Mouse (Mus musculus) embryonic stem cell, embryonic (primary cell): ENCODE data around the gene Tmem221.

Experiments used
- CTCF ChIA-PET, 4 experiments: fragments of 300-600 bp in 2 of 4; fragments of 350-600 bp in 2 of 4; sonication (Branson Sonifier 250); formaldehyde crosslinking; loops; one replicate each; lab custom pipeline; 2022; ENCODE audit warnings: inconsistent platforms in 2 of 4; lab: Charles Lee
- POLR2A ChIA-PET, 4 experiments: fragments of 300-600 bp in 2 of 4; fragments of 350-600 bp in 2 of 4; sonication (Branson Sonifier 250); formaldehyde crosslinking; loops; one replicate each; lab custom pipeline; 2022; ENCODE audit warnings: antibody characterized with exemption in 4 of 4, inconsistent platforms in 1 of 4; lab: Charles Lee

Gene Tmem221

GRCm38 (mm10) chr8:71591471-71592373, 33.1 kb upstream of the Tmem221 start, which contains the start of gene Pgls:
Pgls (plus strand) TSS chr8:71592176.
- ChIA-PET CTCF (interaction anchor here (0.6 to 6.5 kb wide), 15 partner anchors 11 to 137 kb away, joined by 3 to 40 read pairs (median 7); partner anchors contain the start of genes Colgalt1 (in 1 of the 4) and Slc27a1 (in 1 of the 4)), POLR2A (interaction anchor here (0.5 to 6.7 kb wide), 44 partner anchors 8 to 945 kb away, joined by 3 to 104 read pairs (median 4); partner anchors contain the start of genes Colgalt1 (in 3 of the 4), Slc27a1 (in 3 of the 4), Tmem221 (in 3 of the 4) and Mvb12a (in 2 of the 4))

DNA sequence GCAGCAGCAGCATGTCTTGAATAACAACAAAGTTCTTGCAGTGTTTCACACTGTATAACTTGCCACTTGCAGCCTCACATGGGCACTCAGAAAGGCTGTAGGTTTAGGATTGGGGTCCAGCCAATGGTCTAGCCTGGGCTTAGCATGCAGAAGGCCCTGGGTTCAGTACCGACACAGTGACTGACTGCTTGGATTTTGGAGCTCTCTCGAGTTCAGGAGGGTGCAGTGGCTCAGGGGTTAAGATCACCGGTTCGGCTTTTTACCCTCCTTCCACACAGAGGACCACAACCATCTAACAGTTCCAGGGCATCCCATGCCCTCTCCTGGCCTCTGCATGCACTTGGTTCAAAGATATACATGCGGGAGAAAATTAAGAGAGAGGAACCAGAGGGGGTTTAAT, 32.3 kb upstream of the Tmem221 start:
- ChIA-PET CTCF (interaction anchor here (0.6 to 6.5 kb wide), 13 partner anchors 11 to 80 kb away, joined by 3 to 40 read pairs (median 7); partner anchors contain the start of genes Colgalt1 (in 1 of the 4) and Slc27a1 (in 1 of the 4)), POLR2A (interaction anchor here (0.7 to 6.7 kb wide), 29 partner anchors 9 to 332 kb away, joined by 3 to 104 read pairs (median 5); partner anchors contain the start of genes Colgalt1 (in 3 of the 4), Slc27a1 (in 3 of the 4), Tmem221 (in 3 of the 4) and Mvb12a (in 2 of the 4))

- POLR2A ChIA-PET = interaction anchor here in 2 of 4 experiments (0.8 to 4.0 kb wide), 9 partner anchors 8 to 41 kb away, joined by 3 to 20 read pairs (median 6); partner anchors contain the start of gene Slc27a1 (in 1 of the 2)
- CTCF ChIA-PET = interaction anchor here in 3 of 4 experiments (1.0 to 2.3 kb wide), 4 partner anchors 14 to 30 kb away, joined by 3 to 7 read pairs (median 4); no protein-coding TSS in a partner anchor
Measured at GRCm38 (mm10) chr8:71588762-71589161, 30.1 kb upstream of the Tmem221 start.

GRCm38 (mm10) chr8:71586891-71587290, 28.2 kb upstream of the Tmem221 start:
- POLR2A ChIA-PET = interaction anchor here in 3 of 4 experiments (0.8 to 4.0 kb wide), 10 partner anchors 8 to 43 kb away, joined by 3 to 20 read pairs (median 5); partner anchors contain the start of genes Colgalt1 (in 1 of the 3), Slc27a1 (in 1 of the 3) and Tmem221 (in 1 of the 3)
- CTCF ChIA-PET = interaction anchor here (0.6 to 2.0 kb wide), 15 partner anchors 9 to 742 kb away, joined by 3 to 12 read pairs (median 4); partner anchors contain the start of genes Slc27a1 (in 2 of the 4) and Tmem221 (in 1 of the 4)

DNA sequence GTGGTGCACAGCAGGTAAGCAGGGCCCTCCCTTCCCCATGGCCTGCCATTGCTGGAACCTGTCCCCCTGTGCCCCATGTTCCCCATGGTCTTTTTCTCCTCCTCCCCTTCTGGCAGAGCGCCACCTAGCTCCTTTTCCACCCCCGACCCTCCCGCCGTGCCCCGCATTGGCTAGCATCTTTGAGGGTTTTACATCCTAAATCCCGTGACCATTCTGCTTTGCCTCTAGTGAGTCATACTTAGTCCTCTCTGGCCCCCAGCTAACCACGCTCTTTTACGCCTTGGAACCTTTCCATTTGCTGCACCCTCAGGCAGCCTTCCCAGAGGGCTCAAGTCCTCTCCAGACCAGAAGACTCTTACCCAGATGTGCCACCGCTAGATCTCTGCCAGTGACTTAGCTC, 21.5 kb upstream of the Tmem221 start:
- POLR2A ChIA-PET = interaction anchor here in 3 of 4 experiments (0.5 to 5.8 kb wide), 27 partner anchors 9 to 738 kb away, joined by 3 to 78 read pairs (median 5); partner anchors contain the start of genes Pgls (in 3 of the 3), Slc27a1 (in 2 of the 3), Colgalt1 (in 1 of the 3) and Fcho1 (in 1 of the 3)
- CTCF ChIA-PET = interaction anchor here (0.6 to 4.2 kb wide), 22 partner anchors 10 to 115 kb away, joined by 3 to 40 read pairs (median 4); partner anchors contain the start of genes Tmem221 (in 2 of the 4), Colgalt1 (in 1 of the 4), Mrpl34 (in 1 of the 4) and Pgls (in 1 of the 4)

DNA sequence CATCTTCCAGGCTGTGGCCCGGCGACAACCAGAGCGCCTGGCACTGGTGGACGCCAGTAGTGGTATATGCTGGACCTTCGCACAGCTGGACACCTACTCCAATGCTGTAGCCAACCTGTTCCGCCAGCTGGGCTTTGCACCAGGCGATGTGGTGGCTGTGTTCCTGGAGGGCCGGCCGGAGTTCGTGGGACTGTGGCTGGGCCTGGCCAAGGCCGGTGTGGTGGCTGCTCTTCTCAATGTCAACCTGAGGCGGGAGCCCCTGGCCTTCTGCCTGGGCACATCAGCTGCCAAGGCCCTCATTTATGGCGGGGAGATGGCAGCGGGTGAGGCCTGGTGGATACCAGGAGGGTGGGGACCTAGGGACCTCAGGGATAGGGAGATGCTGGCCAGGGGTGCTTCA, 20.8 kb upstream of the Tmem221 start:
- ChIA-PET POLR2A (interaction anchor here in 3 of 4 experiments (0.5 to 5.8 kb wide), 29 partner anchors 8 to 740 kb away, joined by 3 to 78 read pairs (median 5); partner anchors contain the start of genes Pgls (in 3 of the 3), Colgalt1 (in 2 of the 3), Slc27a1 (in 2 of the 3) and Ankle1 (in 1 of the 3)), CTCF (interaction anchor here (0.8 to 4.2 kb wide), 21 partner anchors 9 to 114 kb away, joined by 3 to 40 read pairs (median 4); partner anchors contain the start of genes Tmem221 (in 2 of the 4), Colgalt1 (in 1 of the 4), Mrpl34 (in 1 of the 4) and Pgls (in 1 of the 4))

GRCm38 (mm10) chr8:71579009-71579408, 20.3 kb upstream of the Tmem221 start:
- POLR2A ChIA-PET = interaction anchor here in 2 of 4 experiments (0.7 to 5.8 kb wide), 16 partner anchors 9 to 739 kb away, joined by 3 to 78 read pairs (median 6); partner anchors contain the start of genes Colgalt1 (in 2 of the 2), Pgls (in 2 of the 2), Slc27a1 (in 2 of the 2) and Ankle1 (in 1 of the 2)
- CTCF ChIA-PET = interaction anchor here (0.8 to 4.2 kb wide), 11 partner anchors 9 to 82 kb away, joined by 3 to 40 read pairs (median 6); partner anchors contain the start of genes Pgls (in 1 of the 4) and Slc27a1 (in 1 of the 4)

GRCm38 (mm10) chr8:71577856-71578387, 19.3 kb upstream of the Tmem221 start:
- POLR2A ChIA-PET = interaction anchor here in 2 of 4 experiments (0.8 to 5.8 kb wide), 13 partner anchors 8 to 65 kb away, joined by 3 to 78 read pairs (median 5); partner anchors contain the start of genes Colgalt1 (in 2 of the 2), Pgls (in 2 of the 2), Slc27a1 (in 2 of the 2) and Tmem221 (in 1 of the 2)
- CTCF ChIA-PET = interaction anchor here (0.7 to 1.5 kb wide), 6 partner anchors 10 to 1057 kb away, joined by 3 to 6 read pairs (median 3); partner anchors contain the start of genes Slc27a1 (in 1 of the 4) and Tmem221 (in 1 of the 4)

DNA sequence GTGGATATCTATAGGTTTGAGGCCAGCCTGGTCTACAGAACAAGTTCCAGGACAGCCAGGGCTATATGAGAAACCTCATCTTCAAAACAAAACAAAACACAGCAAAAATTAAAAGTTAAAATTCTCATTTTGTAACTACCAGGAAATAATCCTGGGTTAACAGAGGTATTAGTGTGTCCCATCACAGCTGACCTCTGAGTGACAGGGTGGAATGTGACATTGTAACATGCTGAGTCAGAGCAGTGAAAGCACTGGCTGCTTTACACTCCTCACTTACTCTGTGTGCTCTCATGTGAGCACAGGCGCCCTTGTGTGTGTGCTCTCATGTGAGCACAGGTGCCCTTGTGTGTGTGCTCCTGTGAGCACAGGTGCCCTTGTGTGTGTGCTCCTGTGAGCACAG, 16.3 kb upstream of the Tmem221 start:
- ChIA-PET CTCF (interaction anchor here in 2 of 4 experiments (0.6 to 1.3 kb wide), 4 partner anchors 13 to 113 kb away, joined by 3 to 5 read pairs (median 4); partner anchors contain the start of gene Colgalt1 (in 1 of the 2)), POLR2A (interaction anchor here in 3 of 4 experiments (0.5 to 2.5 kb wide), 7 partner anchors 9 to 397 kb away, joined by 3 to 10 read pairs (median 4); partner anchors contain the start of genes Pgls (in 1 of the 3) and Tmem221 (in 1 of the 3))

- CTCF ChIA-PET = interaction anchor here in 3 of 4 experiments (0.6 to 1.6 kb wide), 5 partner anchors 12 to 113 kb away, joined by 3 to 5 read pairs (median 4); partner anchors contain the start of gene Colgalt1 (in 1 of the 3)
- POLR2A ChIA-PET = interaction anchor here in 3 of 4 experiments (0.5 to 2.5 kb wide), 11 partner anchors 10 to 397 kb away, joined by 3 to 10 read pairs (median 4); partner anchors contain the start of genes Colgalt1 (in 1 of the 3), Pgls (in 1 of the 3) and Tmem221 (in 1 of the 3)
Measured at GRCm38 (mm10) chr8:71574426-71574825, 15.8 kb upstream of the Tmem221 start.

DNA sequence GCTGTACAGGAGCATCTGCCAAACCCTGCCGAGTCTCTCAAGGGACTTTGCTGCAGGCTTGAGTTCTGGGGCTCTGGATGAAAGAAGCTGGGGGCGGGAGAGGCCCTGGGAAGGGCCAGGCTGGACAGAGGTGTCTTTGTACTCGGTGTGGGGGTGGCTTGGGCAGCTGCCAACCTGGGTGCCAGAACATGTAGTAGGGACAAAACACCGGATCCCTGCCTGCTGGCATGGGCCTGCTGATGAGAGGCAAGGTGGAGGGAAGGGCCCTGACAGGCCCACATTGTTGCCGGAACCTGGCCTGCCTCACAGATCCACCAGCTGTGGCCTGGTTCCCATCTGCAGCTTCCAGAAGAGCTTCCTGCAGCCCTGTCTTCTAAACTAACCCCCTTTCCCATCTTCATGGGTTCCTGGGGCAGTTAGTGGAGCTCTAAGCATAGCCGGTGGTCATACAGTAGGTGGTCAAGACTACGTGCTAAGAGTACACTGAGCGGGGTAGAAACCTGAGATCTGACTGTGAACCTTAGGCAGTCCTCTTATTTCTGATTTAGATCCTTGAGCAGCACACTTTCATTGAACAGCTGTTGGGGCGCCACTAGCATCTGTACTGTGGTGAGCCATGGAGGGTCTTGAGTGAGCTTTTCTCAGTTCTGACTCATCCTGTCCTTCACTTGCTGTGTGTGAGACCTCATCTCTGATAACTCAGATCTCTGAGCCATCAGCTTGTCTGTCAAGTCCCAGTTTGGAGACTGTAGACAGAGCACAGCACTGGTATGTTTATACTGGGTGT, 14.4 kb upstream of the Tmem221 start:
- ChIA-PET CTCF (interaction anchor here in 3 of 4 experiments (0.5 to 1.6 kb wide), 7 partner anchors 10 to 132 kb away, joined by 3 to 9 read pairs (median 4); no protein-coding TSS in a partner anchor), POLR2A (interaction anchor here in 3 of 4 experiments (0.6 to 2.5 kb wide), 9 partner anchors 11 to 919 kb away, joined by 3 to 10 read pairs (median 4); partner anchors contain the start of genes Pgls (in 2 of the 3), Colgalt1 (in 1 of the 3) and Tmem221 (in 1 of the 3))

DNA sequence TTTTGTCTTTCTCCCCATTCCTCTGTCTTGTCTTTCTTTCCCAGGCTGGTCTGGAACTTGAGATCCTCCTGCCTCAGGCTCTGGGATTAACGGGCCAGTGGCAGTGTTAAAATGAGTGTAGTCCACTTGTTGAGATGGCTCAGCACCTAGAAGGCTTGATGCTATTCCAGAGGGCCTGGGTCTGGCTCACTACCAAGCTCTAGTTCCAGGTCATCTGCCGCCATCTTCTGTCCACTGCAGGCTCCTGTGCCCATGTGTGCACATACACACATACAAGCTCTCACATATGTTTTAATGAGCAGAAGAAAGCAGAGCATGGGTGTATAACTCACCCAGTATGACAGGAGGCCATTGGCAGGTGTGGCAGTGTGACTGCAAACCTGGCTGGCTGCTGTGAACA, 13.4 kb upstream of the Tmem221 start:
- CTCF ChIA-PET = interaction anchor here in 1 of 4 experiments (1.0 kb wide), 1 partner anchor 15 kb away, joined by 4 read pairs; no protein-coding TSS in a partner anchor

DNA sequence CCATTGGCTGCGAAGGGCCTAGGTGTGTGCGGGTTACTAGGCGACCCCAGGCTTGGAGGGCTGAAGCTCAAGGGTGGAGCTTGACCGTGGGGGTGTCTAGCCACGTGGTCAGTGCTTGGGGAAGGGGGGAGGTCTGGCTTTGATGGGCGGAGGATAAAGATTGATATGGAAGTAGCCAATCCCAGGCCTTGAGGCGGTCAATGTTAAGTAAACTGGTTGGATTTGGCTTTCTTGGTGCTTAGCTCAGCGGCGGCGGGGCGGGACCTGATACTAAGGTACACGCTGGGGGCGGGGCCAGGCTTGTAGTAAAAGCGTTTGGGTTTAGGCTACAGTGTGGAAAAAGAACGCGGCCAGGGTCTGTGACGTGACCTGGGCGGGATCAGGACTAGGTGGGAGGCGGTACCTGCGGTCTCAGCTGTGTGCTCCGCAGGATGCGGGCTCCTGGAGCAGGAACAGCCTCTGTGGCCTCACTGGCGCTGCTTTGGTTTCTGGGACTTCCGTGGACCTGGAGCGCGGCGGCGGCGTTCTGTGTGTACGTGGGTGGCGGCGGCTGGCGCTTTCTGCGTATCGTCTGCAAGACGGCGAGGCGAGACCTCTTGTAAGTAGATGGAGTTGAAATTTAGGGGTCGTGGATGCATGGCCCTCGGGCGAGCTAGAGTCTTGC, 11.8 kb upstream of the Tmem221 start:
- CTCF ChIA-PET = interaction anchor here (0.5 to 3.7 kb wide), 36 partner anchors 9 to 1012 kb away, joined by 3 to 40 read pairs (median 5); partner anchors contain the start of genes Tmem221 (in 2 of the 4), Ap1m1 (in 1 of the 4), Bst2 (in 1 of the 4) and Colgalt1 (in 1 of the 4)

More for the DNA sequence above, 13.4 kb upstream of the Tmem221 start:
- POLR2A ChIA-PET = interaction anchor here in 2 of 4 experiments (3.1 to 4.7 kb wide), 3 partner anchors 8 to 57 kb away, joined by 18 to 73 read pairs (median 36); no protein-coding TSS in a partner anchor

More for the DNA sequence above, 11.8 kb upstream of the Tmem221 start:
- POLR2A ChIA-PET = interaction anchor here (0.6 to 4.7 kb wide), 117 partner anchors 8 to 1031 kb away, joined by 3 to 104 read pairs (median 5); partner anchors contain the start of genes Colgalt1 (in 3 of the 4), Mvb12a (in 3 of the 4), Pgls (in 3 of the 4) and Tmem221 (in 3 of the 4)
